Mouse (Mus musculus): Measurements from ENCODE around the gene Efcab1.

The Efcab1 gene

GRCm38 (mm10) chr16:14992461-14993107 lies 86.2 kb downstream of the Efcab1 start:
- peak in 1 of 2 experiments; percentile 50 for DNase-seq (ENCODE audit: inconsistent age in 2 of 2, low spot score in 1 of 2)

DNA sequence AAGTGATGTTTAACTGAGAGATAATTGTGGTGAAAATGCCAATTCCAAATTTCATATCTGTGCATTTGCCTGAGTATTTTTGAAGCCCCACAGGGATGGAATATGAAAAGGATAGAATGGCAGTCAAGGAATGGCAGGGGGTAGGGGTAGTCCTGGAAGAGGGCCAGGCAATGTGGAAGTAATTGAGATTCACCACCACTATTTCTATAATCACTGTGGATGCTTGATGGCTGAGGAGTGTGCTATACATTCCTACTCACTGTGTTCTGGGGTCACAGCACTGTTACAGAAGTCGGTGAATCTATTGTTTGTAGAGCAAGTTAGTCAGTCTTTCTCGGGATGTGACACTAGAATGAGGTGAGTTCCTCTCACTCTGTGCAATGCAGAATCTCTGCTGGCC lies 108.3 kb downstream of the Efcab1 start:
- DNase-seq (ENCODE audit: inconsistent age in 2 of 2, low spot score in 1 of 2), result no peak

Measured in adrenal gland, adult (tissue).